Comparison of ENCODE assay signal across 12 mouse cellular contexts in the genomic region with DNA sequence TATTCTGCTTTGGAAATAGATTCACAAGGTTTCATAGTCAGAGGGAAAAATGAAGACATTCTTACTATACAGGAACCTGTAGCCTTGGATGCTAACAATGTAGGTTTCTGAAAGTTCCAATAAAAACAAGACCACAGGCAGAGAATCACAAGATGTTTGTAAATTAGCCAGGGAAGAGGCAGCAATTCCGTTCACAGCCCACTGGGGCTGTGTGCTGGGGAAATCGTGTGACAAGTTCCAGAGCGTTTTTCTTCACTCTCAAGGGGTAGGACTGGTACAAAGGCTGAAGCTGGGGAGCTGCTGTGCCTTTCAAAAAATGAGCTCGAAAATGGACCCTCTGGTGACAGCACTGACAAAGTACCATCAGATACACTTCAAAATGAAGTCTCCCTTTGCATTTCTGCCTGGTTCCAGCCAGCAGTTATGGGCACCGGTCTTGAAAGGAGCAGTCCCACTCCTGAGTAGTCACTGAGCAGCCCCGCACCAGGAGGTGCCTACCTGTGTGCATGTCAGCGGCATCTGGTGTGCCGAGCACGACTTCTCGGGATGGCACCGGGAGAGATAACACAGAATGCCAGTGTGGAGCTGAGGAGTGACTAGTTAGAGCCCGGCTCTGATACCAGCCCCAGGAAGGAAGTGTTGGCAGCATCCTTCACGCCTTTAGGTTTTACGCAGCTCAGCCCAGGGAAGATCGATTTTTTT.
DNase-seq lines count a peak whose midpoint lies in the region; ATAC-seq and TF ChIP-seq lines count a peak whose summit lies in the region.
"Had no signal": no experiment of that assay in that cellular context is flagged by ENCODE, and none has a peak within 500 bp of the region (broad histone marks: within the 10 kb centered on the region; RNA-seq: fewer than 3 reads in every experiment).

No protein-coding gene starts in this region.

- H3K36me3 ChIP-seq in heart, embryonic 14.5 days (ENCODE audit: control insufficient read depth, insufficient read depth, low read length) = no peaks in the 10 kb centered on the region
- no peaks in the 10 kb centered on the region for H3K36me3 ChIP-seq in midbrain, embryonic 13.5 days
- H3K36me3 ChIP-seq in midbrain, embryonic 10.5 days = no peaks in the 10 kb centered on the region
- no peaks in the 10 kb centered on the region for H3K36me3 ChIP-seq in forebrain, postnatal 0 days (ENCODE audit: insufficient read depth)
- no peaks in the 10 kb centered on the region for H3K36me3 ChIP-seq in neural tube, embryonic 13.5 days
- H3K36me3 ChIP-seq: lung, embryonic 15.5 days had no signal

- peaks cover 0 to 7% of the 10 kb centered on the region in 2 experiments; a peak in 2 of 4 replicates for H3K4me1 ChIP-seq in heart, embryonic 14.5 days (ENCODE audit: control insufficient read depth in 2 of 2, insufficient read depth in 2 of 2, low read length in 2 of 2)
- peaks cover 21% of the 10 kb centered on the region for H3K4me1 ChIP-seq in midbrain, embryonic 13.5 days (replicated peaks)
- H3K4me1 ChIP-seq in midbrain, embryonic 10.5 days = peaks cover 17% of the 10 kb centered on the region
- H3K4me1 ChIP-seq in forebrain, postnatal 0 days (ENCODE audit: insufficient read depth) = peaks cover 9% of the 10 kb centered on the region; the same call in 1 of the 2 replicates
- H3K4me1 ChIP-seq in neural tube, embryonic 13.5 days (replicated peaks) = peaks cover 15% of the 10 kb centered on the region

- peak overlapping the region in 1 of 2 experiments; percentile 2; a peak in 1 of 4 replicates for H3K4me3 ChIP-seq in heart, embryonic 14.5 days (ENCODE audit: control insufficient read depth in 1 of 2, insufficient read depth in 1 of 2, low read depth in 1 of 2, low read length in 2 of 2)
- H3K4me3 ChIP-seq in midbrain, embryonic 13.5 days (replicated peaks) = no peak overlapping the region
- no peak overlapping the region for H3K4me3 ChIP-seq in midbrain, embryonic 10.5 days
- no peak overlapping the region for H3K4me3 ChIP-seq in forebrain, postnatal 0 days (ENCODE audit: low read depth, low read length)
- no peak overlapping the region for H3K4me3 ChIP-seq in neural tube, embryonic 13.5 days
- H3K4me3 ChIP-seq: lung, embryonic 15.5 days had no signal

- ATAC-seq in heart, embryonic 14.5 days (ENCODE audit: insufficient number of reproducible peaks, insufficient read depth, low FRiP score, low read depth) = no peak
- ATAC-seq in midbrain, embryonic 13.5 days = no peak
- peak; percentile 65 for ATAC-seq in forebrain, postnatal 0 days
- no peak for ATAC-seq in neural tube, embryonic 13.5 days (ENCODE audit: low read depth)

- no peak for DNase-seq in heart, adult 8-10 months (ENCODE audit: low spot score)
- no peak for DNase-seq in midbrain, embryonic 10.5 days (ENCODE audit: low spot score)
- DNase-seq in forebrain, postnatal 0 days = peak; percentile 36
- no peak for DNase-seq in gastrocnemius, adult 8-10 months (ENCODE audit: low spot score in 2 of 2)
- DNase-seq in right cerebral cortex, postnatal 4 days = no peak
- DNase-seq: embryo, embryonic 11 days; left cerebral cortex, postnatal 4 days; spleen, adult 18-20 months had no signal

- peak; percentile 21; the same call in 1 of the 2 replicates for TF ChIP-seq CTCF in forebrain, postnatal 0 days (IDR thresholded peaks at IDR 0.05; ENCODE audit: low read depth)

- H3K27ac ChIP-seq in heart, embryonic 14.5 days (replicated peaks in 1 of 2; ENCODE audit: control insufficient read depth in 1 of 2, insufficient read depth in 1 of 2, low read depth in 2 of 2, low read length in 2 of 2) = no peak overlapping the region
- no peak overlapping the region for H3K27ac ChIP-seq in midbrain, embryonic 13.5 days
- H3K27ac ChIP-seq in midbrain, embryonic 10.5 days (replicated peaks) = no peak overlapping the region
- H3K27ac ChIP-seq in forebrain, postnatal 0 days (ENCODE audit: low read depth, low read length) = no peak overlapping the region
- H3K27ac ChIP-seq in neural tube, embryonic 13.5 days (replicated peaks) = peak overlapping the region; percentile 64
- H3K27ac ChIP-seq: lung, embryonic 15.5 days had no signal

- H3K9me3 ChIP-seq in heart, embryonic 14.5 days (ENCODE audit: control insufficient read depth, low read length) = no peaks in the 10 kb centered on the region
- no peaks in the 10 kb centered on the region for H3K9me3 ChIP-seq in midbrain, embryonic 13.5 days
- no peaks in the 10 kb centered on the region for H3K9me3 ChIP-seq in midbrain, embryonic 10.5 days (replicated peaks)
- no peaks in the 10 kb centered on the region for H3K9me3 ChIP-seq in forebrain, postnatal 0 days (ENCODE audit: low read length)
- no peaks in the 10 kb centered on the region for H3K9me3 ChIP-seq in neural tube, embryonic 13.5 days
- H3K9me3 ChIP-seq: lung, embryonic 15.5 days had no signal

- peak overlapping the region; percentile 46 for H3K4me2 ChIP-seq in heart, embryonic 14.5 days (ENCODE audit: low read length)
- H3K4me2 ChIP-seq in midbrain, embryonic 13.5 days (replicated peaks) = 0 out of 2 replicates have a peak overlapping the region, but pooled peaks have one; percentile 3
- peak overlapping the region; percentile 35 for H3K4me2 ChIP-seq in forebrain, postnatal 0 days (ENCODE audit: low read depth)
- H3K4me2 ChIP-seq in neural tube, embryonic 13.5 days = peak overlapping the region; percentile 26; the same call in 1 of the 2 replicates
- H3K4me2 ChIP-seq: lung, embryonic 15.5 days had no signal

- 36% methylated on average over 15 of the region's 15 CpGs for WGBS in heart, embryonic 14.5 days
- 66% methylated on average over 15 of the region's 15 CpGs for WGBS in midbrain, embryonic 13.5 days
- 77% methylated on average over 15 of the region's 15 CpGs for WGBS in midbrain, embryonic 10.5 days
- WGBS in forebrain, postnatal 0 days = 44% methylated on average over 15 of the region's 15 CpGs
- WGBS in neural tube, embryonic 13.5 days = 61% methylated on average over 15 of the region's 15 CpGs

- H3K27me3 ChIP-seq in heart, embryonic 14.5 days (ENCODE audit: control insufficient read depth, insufficient read depth, low read length) = no peaks in the 10 kb centered on the region
- no peaks in the 10 kb centered on the region for H3K27me3 ChIP-seq in midbrain, embryonic 13.5 days
- no peaks in the 10 kb centered on the region for H3K27me3 ChIP-seq in midbrain, embryonic 10.5 days (ENCODE audit: low read depth, poor library complexity, severe bottlenecking)
- no peaks in the 10 kb centered on the region for H3K27me3 ChIP-seq in forebrain, postnatal 0 days (ENCODE audit: insufficient read depth, low read length)
- H3K27me3 ChIP-seq in neural tube, embryonic 13.5 days = no peaks in the 10 kb centered on the region
- H3K27me3 ChIP-seq: lung, embryonic 15.5 days had no signal

- no peak overlapping the region for H3K9ac ChIP-seq in heart, embryonic 14.5 days (ENCODE audit: low read length)
- H3K9ac ChIP-seq in midbrain, embryonic 13.5 days (replicated peaks) = no peak overlapping the region
- H3K9ac ChIP-seq in forebrain, postnatal 0 days = peak overlapping the region; percentile 25; the same call in 1 of the 2 replicates
- no peak overlapping the region for H3K9ac ChIP-seq in neural tube, embryonic 13.5 days
- H3K9ac ChIP-seq: lung, embryonic 15.5 days had no signal
